Mouse (Mus musculus) testis, adult 2 months (tissue): ENCODE measurements around the gene AY761185.

Experiments
- CTCF ChIP-seq: fragments of 200-500 bp; IDR thresholded peaks from 2 replicates; pipeline ENCODE4 v1.5.1; 2012; ENCODE audit warnings: low read depth, mild to moderate bottlenecking, inconsistent platforms, low read length, moderate library complexity; ENCODE audit not compliant: control insufficient read depth, insufficient read depth, insufficient replicate concordance
- POLR2A ChIP-seq: fragments of 200-500 bp; IDR thresholded peaks from 2 replicates; pipeline ENCODE4 v1.6.1; 2012; ENCODE audit warnings: low read depth, mild to moderate bottlenecking, inconsistent platforms, low read length, moderate library complexity; ENCODE audit not compliant: control insufficient read depth

GRCm38 (mm10) chr8:20907119-20907518, 37.4 kb downstream of the AY761185 start:
- no peak for TF ChIP-seq CTCF
- no peak for TF ChIP-seq POLR2A
